Mouse (Mus musculus): ENCODE data around the gene Nelfcd. TPM values are rescaled to one million over a fixed set of nuclear protein-coding genes. Genes with fewer than 3 reads are reported as not detected.

The Nelfcd gene
- 10 to 100 TPM; 45.2 to 55.6 TPM for total RNA-seq (2021)
- long read RNA-seq, experiment 1, transcript Nelfcd-202 (15 exons, 2,279 nt) = major isoform, 70 of 80 reads
- long read RNA-seq, experiment 1, partial matches to known transcripts = 1 of 80 reads
- long read RNA-seq, experiment 1, other reads (novel, unspliced or antisense) = 9 of 80 reads
- long read RNA-seq, experiment 2, transcript Nelfcd-202 (15 exons, 2,279 nt) = major isoform, 92 of 109 reads
- long read RNA-seq, experiment 2, partial matches to known transcripts = 1 of 109 reads
- long read RNA-seq, experiment 2, other reads (novel, unspliced or antisense) = 15 of 109 reads

- no peak for TF ChIP-seq CTCF (conservative IDR thresholded peaks at IDR 0.05)
- DNase-seq (ENCODE audit: low spot score in 2 of 2) = peak; percentile 92 to 94
- H3K4me3 ChIP-seq = peak within 1 kb of the TSS; percentile 63
- peak within 1 kb of the TSS; percentile 81 for H3K27ac ChIP-seq
Observed at GRCm38 (mm10) chr2:174415731-174416310, at the start of gene Nelfcd. Gene Nelfcd, plus strand, starts transcription at chr2:174415804.

- DNase-seq (ENCODE audit: low spot score in 2 of 2) = no peak
- Histone ChIP-seq H3K4me3 (no peak overlapping the region), H3K27ac (no peak overlapping the region)
- TF ChIP-seq CTCF (conservative IDR thresholded peaks at IDR 0.05) = no peak
Observed at GRCm38 (mm10) chr2:174366571-174366970, 49.0 kb upstream of the Nelfcd start.

GRCm38 (mm10) chr2:174381021-174381420 lies 34.6 kb upstream of the Nelfcd start:
- no peak for DNase-seq (ENCODE audit: low spot score in 2 of 2)
- no peak for TF ChIP-seq CTCF (conservative IDR thresholded peaks at IDR 0.05)
- no peak overlapping the region for H3K4me3 ChIP-seq
- H3K27ac ChIP-seq = no peak overlapping the region

GRCm38 (mm10) chr2:174391936-174392335 lies 23.7 kb upstream of the Nelfcd start:
- DNase-seq (ENCODE audit: low spot score in 2 of 2) = no peak
- no peak for TF ChIP-seq CTCF (conservative IDR thresholded peaks at IDR 0.05)

GRCm38 (mm10) chr2:174392554-174392953 lies 23.1 kb upstream of the Nelfcd start:
- no peak for DNase-seq (ENCODE audit: low spot score in 2 of 2)
- Histone ChIP-seq H3K4me3 (no peak overlapping the region), H3K27ac (no peak overlapping the region)
- no peak for TF ChIP-seq CTCF (conservative IDR thresholded peaks at IDR 0.05)

More at GRCm38 (mm10) chr2:174391936-174392335, 23.7 kb upstream of the Nelfcd start:
- no peak overlapping the region for H3K27ac ChIP-seq
- no peak overlapping the region for H3K4me3 ChIP-seq

GRCm38 (mm10) chr2:174393383-174393782 lies 22.2 kb upstream of the Nelfcd start:
- no peak overlapping the region for H3K4me3 ChIP-seq
- no peak overlapping the region for H3K27ac ChIP-seq
- no peak for TF ChIP-seq CTCF (conservative IDR thresholded peaks at IDR 0.05)
- no peak for DNase-seq (ENCODE audit: low spot score in 2 of 2)

GRCm38 (mm10) chr2:174396643-174397042 lies 19.0 kb upstream of the Nelfcd start:
- no peak overlapping the region for H3K27ac ChIP-seq
- TF ChIP-seq CTCF (conservative IDR thresholded peaks at IDR 0.05) = no peak
- DNase-seq (ENCODE audit: low spot score in 2 of 2) = no peak
- no peak overlapping the region for H3K4me3 ChIP-seq

GRCm38 (mm10) chr2:174397065-174397464 lies 18.5 kb upstream of the Nelfcd start:
- Histone ChIP-seq H3K27ac (no peak overlapping the region), H3K4me3 (no peak overlapping the region)
- no peak for DNase-seq (ENCODE audit: low spot score in 2 of 2)
- no peak for TF ChIP-seq CTCF (conservative IDR thresholded peaks at IDR 0.05)

GRCm38 (mm10) chr2:174397881-174398280 lies 17.7 kb upstream of the Nelfcd start:
- DNase-seq (ENCODE audit: low spot score in 2 of 2) = no peak
- no peak for TF ChIP-seq CTCF (conservative IDR thresholded peaks at IDR 0.05)
- H3K4me3 ChIP-seq = no peak overlapping the region
- H3K27ac ChIP-seq = no peak overlapping the region

- H3K27ac ChIP-seq = no peak overlapping the region
- peak; percentile 23 for TF ChIP-seq CTCF (conservative IDR thresholded peaks at IDR 0.05)
- H3K4me3 ChIP-seq = no peak overlapping the region
- DNase-seq (ENCODE audit: low spot score in 2 of 2) = peak in 1 of 2 experiments; percentile 16
Observed at GRCm38 (mm10) chr2:174400396-174400795, 15.2 kb upstream of the Nelfcd start.

GRCm38 (mm10) chr2:174410222-174410621 lies 5.4 kb upstream of the Nelfcd start:
- no peak for TF ChIP-seq CTCF (conservative IDR thresholded peaks at IDR 0.05)
- no peak overlapping the region for H3K4me3 ChIP-seq
- H3K27ac ChIP-seq = no peak overlapping the region
- no peak for DNase-seq (ENCODE audit: low spot score in 2 of 2)

- TF ChIP-seq CTCF (conservative IDR thresholded peaks at IDR 0.05) = no peak
- Histone ChIP-seq H3K27ac (no peak overlapping the region), H3K4me3 (no peak overlapping the region)
- DNase-seq (ENCODE audit: low spot score in 2 of 2) = no peak
Observed at GRCm38 (mm10) chr2:174413127-174413526, 2.5 kb upstream of the Nelfcd start.

- no peak for DNase-seq (ENCODE audit: low spot score in 2 of 2)
- no peak overlapping the region; the same call in 1 of the 2 replicates for H3K27ac ChIP-seq
- H3K4me3 ChIP-seq = peak overlapping the region; percentile 63
- TF ChIP-seq CTCF (conservative IDR thresholded peaks at IDR 0.05) = no peak
Observed at GRCm38 (mm10) chr2:174415001-174415730, 438 bp upstream of the Nelfcd start.
